Mouse (Mus musculus) adrenal gland, postnatal 0 days (tissue): ENCODE results near the gene Gab1. TPM values are rescaled to one million over a fixed set of nuclear protein-coding genes. Genes with fewer than 3 reads are reported as not detected.

Experiments used
- polyA plus RNA-seq: library from polyadenylated mRNA; unstranded; fragments of >200 nt; fragmentation: Nextera tagmentation; extraction: Ambion mirVana; gene quantifications from 2 replicates; pipeline ENCODE4 v1.2.1, GENCODE M21; 2015

Gab1 gene
- polyA plus RNA-seq, result 12.9 and 22.4 TPM in 2 replicates

DNA sequence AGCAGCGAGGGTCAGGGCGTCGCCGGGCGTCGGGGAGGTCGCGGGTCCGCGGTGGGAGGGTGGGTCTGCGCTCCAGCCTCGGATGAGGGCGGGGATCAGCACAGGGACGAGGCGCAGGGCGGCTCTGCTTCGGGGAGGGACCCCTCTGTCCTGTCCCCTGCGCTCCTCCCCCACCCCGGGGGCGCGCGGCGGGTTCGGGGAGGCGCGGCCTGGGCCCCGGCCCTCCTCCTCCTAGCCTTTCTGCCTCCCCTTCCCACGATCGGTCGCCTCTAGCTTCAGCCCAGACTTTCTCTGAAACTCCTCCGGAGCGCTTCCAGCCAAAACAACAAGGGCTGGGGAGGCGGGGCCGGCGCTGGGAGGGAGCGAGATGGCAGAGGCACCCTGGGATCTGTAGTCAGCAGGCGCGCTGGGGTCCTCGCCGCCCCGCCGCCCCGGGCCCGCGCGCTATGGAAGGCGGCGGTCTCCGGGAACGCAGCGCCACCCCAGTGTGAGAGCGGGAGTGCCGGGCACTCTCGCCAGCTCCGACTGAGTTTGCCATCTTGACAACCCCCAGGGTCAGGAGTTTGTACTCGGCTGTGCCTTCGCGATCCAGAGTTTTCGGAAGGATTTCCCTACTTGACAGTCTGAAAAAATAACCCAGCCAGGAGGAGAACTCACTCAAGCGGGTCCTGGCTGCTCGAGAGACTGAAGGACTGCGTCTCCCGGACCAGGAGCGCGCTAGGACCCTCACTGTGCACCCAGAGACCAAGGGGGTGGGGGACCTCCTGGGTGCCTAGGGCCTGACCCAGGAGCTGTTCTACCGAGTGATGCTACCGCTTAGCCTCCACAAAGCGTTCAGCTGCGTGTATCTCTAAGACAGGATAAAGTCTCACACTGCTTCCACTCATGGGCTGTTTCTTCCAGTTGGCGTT is at the start of gene Gab1:
Gene Gab1 (minus strand): TSS at position 324 of the 911 bp plus-strand sequence.

DNA sequence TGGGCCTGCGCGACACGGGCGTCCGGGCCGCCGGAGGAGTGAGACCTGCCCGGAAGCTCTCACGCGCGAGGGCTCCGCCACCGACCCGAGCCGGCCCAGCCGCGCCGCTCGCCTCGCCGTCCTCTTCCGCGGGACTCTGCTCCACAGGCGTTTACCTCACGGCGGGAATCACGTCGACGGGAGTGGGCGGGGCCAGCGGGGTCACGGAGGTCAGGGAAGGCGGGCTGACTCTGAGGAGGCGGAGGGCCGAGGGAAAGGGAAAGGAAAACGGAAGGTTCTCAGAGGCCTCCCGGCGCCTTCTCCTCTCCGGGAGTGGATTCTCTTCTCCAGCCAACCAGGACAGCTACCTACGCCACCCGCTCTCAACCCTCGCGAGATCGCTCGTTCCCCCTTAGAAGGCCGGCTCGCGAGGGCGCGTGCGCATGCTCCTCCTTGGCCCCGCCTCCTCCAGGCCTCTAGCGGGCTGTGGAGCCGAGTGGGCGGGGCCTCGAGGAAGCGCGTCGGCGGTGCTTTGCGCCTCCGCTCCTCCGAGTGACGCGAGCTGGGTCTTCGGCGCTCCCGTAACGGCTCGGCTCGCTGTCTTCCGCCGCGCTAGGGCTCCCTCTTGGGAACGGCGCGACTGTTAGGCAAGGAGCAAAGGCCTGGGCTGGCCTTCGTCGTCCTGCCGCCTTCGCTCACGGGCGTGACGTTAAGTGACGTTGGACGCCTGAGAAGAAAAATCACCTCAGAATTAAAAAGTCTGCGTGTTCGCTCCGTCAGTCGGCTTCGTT is 141.0 kb downstream of the Gab1 start, which contains the start of gene Smarca5:
Gene Smarca5 (minus strand): TSS at position 343 of the 770 bp plus-strand sequence.

Other genes starting within 250 kb of the Gab1 start
- 40.1 and 59.8 TPM in 2 replicates for gene Smarca5, start 141.0 kb downstream of the Gab1 start, polyA plus RNA-seq
- 9.0 and 11.9 TPM in 2 replicates for gene Usp38, start 134.4 kb upstream of the Gab1 start, polyA plus RNA-seq